Mouse (Mus musculus) left cerebral cortex, adult 9 months (tissue): ENCODE data around the gene Pear1.
A peak's percentile ranks its signal among the peaks of the same experiment; 100 is the strongest.

Source experiments
- DNase-seq, 2 experiments: peaks; one replicate each; pipeline ENCODE4 v3.0.0; 2022; ENCODE audit warnings: low spot score in 2 of 2

Pear1 gene

GRCm38 (mm10) chr3:87809322-87809962 is 14.7 kb downstream of the Pear1 start:
- DNase-seq: no peak

GRCm38 (mm10) chr3:87804038-87804677 is 19.9 kb downstream of the Pear1 start:
- DNase-seq: no peak

- DNase-seq: no peak
Observed at GRCm38 (mm10) chr3:87801681-87802080, 22.4 kb downstream of the Pear1 start.

- no peak for DNase-seq
Observed at GRCm38 (mm10) chr3:87796736-87797334, 27.3 kb downstream of the Pear1 start, which contains the start of gene Insrr. Insrr (plus strand) TSS chr3:87796951.

GRCm38 (mm10) chr3:87795336-87796277 is 28.5 kb downstream of the Pear1 start:
- peak in 1 of 2 experiments; percentile 23 for DNase-seq

GRCm38 (mm10) chr3:87794922-87795325 is 29.2 kb downstream of the Pear1 start, which contains the start of gene Ntrk1:
Ntrk1 (minus strand) TSS chr3:87795162.
- no peak for DNase-seq

GRCm38 (mm10) chr3:87789768-87790167 is 34.3 kb downstream of the Pear1 start:
- no peak for DNase-seq

- DNase-seq: no peak
Observed at GRCm38 (mm10) chr3:87789248-87789647, 34.9 kb downstream of the Pear1 start.

GRCm38 (mm10) chr3:87785626-87786214 is 38.4 kb downstream of the Pear1 start:
- no peak for DNase-seq

- DNase-seq: no peak
Observed at GRCm38 (mm10) chr3:87785156-87785555, 39.0 kb downstream of the Pear1 start.

GRCm38 (mm10) chr3:87783282-87784023 is 40.7 kb downstream of the Pear1 start:
- no peak for DNase-seq

- DNase-seq: no peak
Observed at GRCm38 (mm10) chr3:87779086-87779485, 45.0 kb downstream of the Pear1 start.

GRCm38 (mm10) chr3:87778283-87778682 is 45.8 kb downstream of the Pear1 start:
- no peak for DNase-seq

GRCm38 (mm10) chr3:87771088-87771487 is 53.0 kb downstream of the Pear1 start:
- DNase-seq: no peak

GRCm38 (mm10) chr3:87770280-87770679 is 53.8 kb downstream of the Pear1 start:
- peak in 1 of 2 experiments; percentile 38 for DNase-seq

GRCm38 (mm10) chr3:87769506-87769905 is 54.6 kb downstream of the Pear1 start:
- DNase-seq: no peak

GRCm38 (mm10) chr3:87768844-87769243 is 55.3 kb downstream of the Pear1 start:
- DNase-seq: peak in 1 of 2 experiments; percentile 34

- DNase-seq: no peak
Observed at GRCm38 (mm10) chr3:87768431-87768830, 55.7 kb downstream of the Pear1 start.

GRCm38 (mm10) chr3:87767764-87768163 is 56.3 kb downstream of the Pear1 start:
- DNase-seq: no peak

GRCm38 (mm10) chr3:87766284-87766667 is 57.8 kb downstream of the Pear1 start:
- DNase-seq: no peak
